ENCODE assay signal across 24 mouse cellular contexts in genomic region chr1:184043391-184043790, GRCm38 (mm10). TPM values are rescaled to one million over a fixed set of nuclear protein-coding genes. Genes with fewer than 3 reads are reported as not detected.
"Had no signal": no experiment of that assay in that cellular context is flagged by ENCODE, and none has a peak within 500 bp of the region (broad histone marks: within the 10 kb centered on the region; RNA-seq: fewer than 3 reads in every experiment).

No protein-coding gene starts in this region.

- H3K36me3 ChIP-seq: heart, embryonic 15.5 days; hindbrain, embryonic 13.5 days; hindbrain, embryonic 15.5 days; intestine, embryonic 15.5 days; limb, embryonic 10.5 days; limb, embryonic 12.5 days; liver, embryonic 13.5 days; liver, embryonic 15.5 days had no signal

- H3K4me3 ChIP-seq: heart, adult 2 months; heart, embryonic 13.5 days; heart, embryonic 15.5 days; hindbrain, embryonic 13.5 days; hindbrain, embryonic 15.5 days; intestine, embryonic 15.5 days; layer of hippocampus, adult 2 months; left cerebral cortex, adult 2 months; limb, embryonic 10.5 days; limb, embryonic 12.5 days; liver, embryonic 13.5 days; liver, embryonic 15.5 days had no signal

- H3K4me2 ChIP-seq: heart, embryonic 11.5 days; hindbrain, embryonic 13.5 days; hindbrain, embryonic 15.5 days; intestine, embryonic 15.5 days; limb, embryonic 12.5 days; liver, embryonic 15.5 days had no signal

- H3K9me3 ChIP-seq: heart, embryonic 13.5 days; heart, embryonic 15.5 days; hindbrain, embryonic 13.5 days; hindbrain, embryonic 15.5 days; intestine, embryonic 15.5 days; limb, embryonic 10.5 days; limb, embryonic 12.5 days; liver, embryonic 13.5 days; liver, embryonic 15.5 days had no signal

- H3K4me1 ChIP-seq: intestine, embryonic 15.5 days had no signal

- DNase-seq: gastrocnemius, postnatal 14 days; gastrocnemius, postnatal 36 days; heart, adult 11 months; heart, adult 2 months; heart, postnatal 10 days; kidney, adult 18-20 months; kidney, adult 8-10 months; kidney, postnatal 10 days; kidney, postnatal 25 days; kidney, postnatal 4 days; liver, embryonic 13.5 days had no signal

- H3K27ac ChIP-seq: hindbrain, embryonic 13.5 days; hindbrain, embryonic 15.5 days; hindbrain, postnatal 0 days; intestine, embryonic 15.5 days; layer of hippocampus, adult 2 months; left cerebral cortex, adult 2 months; limb, embryonic 10.5 days; limb, embryonic 12.5 days; liver, embryonic 13.5 days; liver, embryonic 15.5 days had no signal

- H3K27me3 ChIP-seq: heart, embryonic 13.5 days; heart, embryonic 15.5 days; hindbrain, embryonic 13.5 days; hindbrain, embryonic 15.5 days; intestine, embryonic 15.5 days; limb, embryonic 12.5 days; liver, embryonic 13.5 days; liver, embryonic 15.5 days had no signal

- H3K9ac ChIP-seq: heart, embryonic 15.5 days; hindbrain, embryonic 13.5 days; hindbrain, embryonic 15.5 days; intestine, embryonic 15.5 days; limb, embryonic 12.5 days; liver, embryonic 15.5 days had no signal

- ATAC-seq: hindbrain, postnatal 0 days; intestine, embryonic 15.5 days; intestine, postnatal 0 days had no signal

RNA-seq across cellular contexts. Expression of gene 1700056E22Rik, which starts 9.3 kb away (rescaled TPM):
- total RNA-seq: layer of hippocampus, adult 2 months; left cerebral cortex, adult 2 months had no signal
